Mouse (Mus musculus): Measurements from ENCODE around the gene Cux1. TPM values are rescaled to one million over a fixed set of nuclear protein-coding genes. Genes with fewer than 3 reads are reported as not detected.

Cux1 gene
- polyA plus RNA-seq, 1 experiment = 126 TPM

- TF ChIP-seq POLR2A (IDR thresholded peaks at IDR 0.05; ENCODE audit: low read depth, low read length) (no peak), CTCF (conservative IDR thresholded peaks at IDR 0.05; ENCODE audit: insufficient read depth, insufficient read length, low read depth, low read length) (no peak)
- WGBS = 83% methylated on average over 1 of the region's 1 CpGs
- Histone ChIP-seq H3K27me3 (replicated peaks; ENCODE audit: control insufficient read depth, insufficient read depth, low read length) (no peaks in the 10 kb centered on the region), H3K36me3 (ENCODE audit: control insufficient read depth, insufficient read depth, low read length) (no peaks in the 10 kb centered on the region), H3K4me1 (ENCODE audit: control insufficient read depth, insufficient read depth, low read length) (peaks cover 3% of the 10 kb centered on the region; the same call in 1 of the 2 replicates), H3K27ac (ENCODE audit: insufficient read depth, low read depth, low read length) (no peak overlapping the region), H3K4me3 (ENCODE audit: insufficient read depth, low read depth, low read length) (no peak overlapping the region)
- DNase-seq = no peak
Observed at GRCm38 (mm10) chr5:136396699-136397098, 170.6 kb downstream of the Cux1 start.

GRCm38 (mm10) chr5:136396256-136396655 lies 171.0 kb downstream of the Cux1 start:
- 55% methylated on average over 7 of the region's 7 CpGs for WGBS
- Histone ChIP-seq H3K27ac (ENCODE audit: insufficient read depth, low read depth, low read length) (0 out of 2 replicates have a peak overlapping the region, but pooled peaks have one; percentile 6), H3K36me3 (ENCODE audit: control insufficient read depth, insufficient read depth, low read length) (no peaks in the 10 kb centered on the region), H3K4me3 (ENCODE audit: insufficient read depth, low read depth, low read length) (no peak overlapping the region), H3K4me1 (ENCODE audit: control insufficient read depth, insufficient read depth, low read length) (peaks cover 3% of the 10 kb centered on the region; the same call in 1 of the 2 replicates), H3K27me3 (replicated peaks; ENCODE audit: control insufficient read depth, insufficient read depth, low read length) (no peaks in the 10 kb centered on the region)
- TF ChIP-seq POLR2A (IDR thresholded peaks at IDR 0.05; ENCODE audit: low read depth, low read length) (no peak), CTCF (conservative IDR thresholded peaks at IDR 0.05; ENCODE audit: insufficient read depth, insufficient read length, low read depth, low read length) (no peak)
- peak; percentile 34 for DNase-seq

- peaks cover 3% of the 10 kb centered on the region; the same call in 1 of the 2 replicates for H3K4me1 ChIP-seq (ENCODE audit: control insufficient read depth, insufficient read depth, low read length)
- 56% methylated on average over 3 of the region's 3 CpGs for WGBS
- no peak overlapping the region for H3K4me3 ChIP-seq (ENCODE audit: insufficient read depth, low read depth, low read length)
- no peaks in the 10 kb centered on the region for H3K36me3 ChIP-seq (ENCODE audit: control insufficient read depth, insufficient read depth, low read length)
- no peak for TF ChIP-seq POLR2A (IDR thresholded peaks at IDR 0.05; ENCODE audit: low read depth, low read length)
- TF ChIP-seq CTCF (conservative IDR thresholded peaks at IDR 0.05; ENCODE audit: insufficient read depth, insufficient read length, low read depth, low read length) = no peak
- DNase-seq = peak; percentile 25
- no peaks in the 10 kb centered on the region for H3K27me3 ChIP-seq (replicated peaks; ENCODE audit: control insufficient read depth, insufficient read depth, low read length)
- H3K27ac ChIP-seq (ENCODE audit: insufficient read depth, low read depth, low read length) = 0 out of 2 replicates have a peak overlapping the region, but pooled peaks have one; percentile 6
Observed at GRCm38 (mm10) chr5:136395600-136396195, 171.6 kb downstream of the Cux1 start.

- 83% methylated on average over 6 of the region's 6 CpGs for WGBS
- Histone ChIP-seq H3K4me3 (ENCODE audit: insufficient read depth, low read depth, low read length) (no peak overlapping the region), H3K27me3 (replicated peaks; ENCODE audit: control insufficient read depth, insufficient read depth, low read length) (no peaks in the 10 kb centered on the region), H3K27ac (ENCODE audit: insufficient read depth, low read depth, low read length) (no peak overlapping the region), H3K36me3 (ENCODE audit: control insufficient read depth, insufficient read depth, low read length) (no peaks in the 10 kb centered on the region; the same call in 1 of the 2 replicates), H3K4me1 (ENCODE audit: control insufficient read depth, insufficient read depth, low read length) (peaks cover 3% of the 10 kb centered on the region; the same call in 1 of the 2 replicates)
- no peak for TF ChIP-seq POLR2A (IDR thresholded peaks at IDR 0.05; ENCODE audit: low read depth, low read length)
- TF ChIP-seq CTCF (conservative IDR thresholded peaks at IDR 0.05; ENCODE audit: insufficient read depth, insufficient read length, low read depth, low read length) = no peak
- DNase-seq = no peak
Observed at GRCm38 (mm10) chr5:136394517-136395212, 172.6 kb downstream of the Cux1 start.

GRCm38 (mm10) chr5:136393621-136394020 lies 173.7 kb downstream of the Cux1 start:
- H3K4me1 ChIP-seq (ENCODE audit: control insufficient read depth, insufficient read depth, low read length) = peaks cover 3% of the 10 kb centered on the region; the same call in 1 of the 2 replicates
- H3K27me3 ChIP-seq (replicated peaks; ENCODE audit: control insufficient read depth, insufficient read depth, low read length) = no peaks in the 10 kb centered on the region
- H3K36me3 ChIP-seq (ENCODE audit: control insufficient read depth, insufficient read depth, low read length) = no peaks in the 10 kb centered on the region; the same call in 1 of the 2 replicates
- H3K4me3 ChIP-seq (ENCODE audit: insufficient read depth, low read depth, low read length) = no peak overlapping the region
- H3K27ac ChIP-seq (ENCODE audit: insufficient read depth, low read depth, low read length) = no peak overlapping the region
- WGBS = 78% methylated on average over 2 of the region's 2 CpGs
- DNase-seq = no peak
- no peak for TF ChIP-seq CTCF (conservative IDR thresholded peaks at IDR 0.05; ENCODE audit: insufficient read depth, insufficient read length, low read depth, low read length)
- no peak for TF ChIP-seq POLR2A (IDR thresholded peaks at IDR 0.05; ENCODE audit: low read depth, low read length)

- DNase-seq = no peak
- H3K36me3 ChIP-seq (ENCODE audit: control insufficient read depth, insufficient read depth, low read length) = no peaks in the 10 kb centered on the region; the same call in 1 of the 2 replicates
- TF ChIP-seq CTCF (conservative IDR thresholded peaks at IDR 0.05; ENCODE audit: insufficient read depth, insufficient read length, low read depth, low read length) (no peak), POLR2A (IDR thresholded peaks at IDR 0.05; ENCODE audit: low read depth, low read length) (no peak)
- H3K4me1 ChIP-seq (ENCODE audit: control insufficient read depth, insufficient read depth, low read length) = no peaks in the 10 kb centered on the region
- 73% methylated on average over 2 of the region's 2 CpGs for WGBS
- H3K4me3 ChIP-seq (ENCODE audit: insufficient read depth, low read depth, low read length) = no peak overlapping the region
- no peak overlapping the region for H3K27ac ChIP-seq (ENCODE audit: insufficient read depth, low read depth, low read length)
- no peaks in the 10 kb centered on the region for H3K27me3 ChIP-seq (replicated peaks; ENCODE audit: control insufficient read depth, insufficient read depth, low read length)
Observed at GRCm38 (mm10) chr5:136386757-136387156, 180.5 kb downstream of the Cux1 start.

GRCm38 (mm10) chr5:136385161-136385560 lies 182.1 kb downstream of the Cux1 start:
- TF ChIP-seq POLR2A (IDR thresholded peaks at IDR 0.05; ENCODE audit: low read depth, low read length) (no peak), CTCF (conservative IDR thresholded peaks at IDR 0.05; ENCODE audit: insufficient read depth, insufficient read length, low read depth, low read length) (no peak)
- 80% methylated on average over 3 of the region's 3 CpGs for WGBS
- Histone ChIP-seq H3K27ac (ENCODE audit: insufficient read depth, low read depth, low read length) (no peak overlapping the region), H3K4me3 (ENCODE audit: insufficient read depth, low read depth, low read length) (no peak overlapping the region), H3K36me3 (ENCODE audit: control insufficient read depth, insufficient read depth, low read length) (no peaks in the 10 kb centered on the region; the same call in 1 of the 2 replicates), H3K4me1 (ENCODE audit: control insufficient read depth, insufficient read depth, low read length) (no peaks in the 10 kb centered on the region), H3K27me3 (replicated peaks; ENCODE audit: control insufficient read depth, insufficient read depth, low read length) (no peaks in the 10 kb centered on the region)
- DNase-seq = no peak
